Comparison of ENCODE assay signal across 23 mouse cellular contexts in genomic region chr4:141345219-141345618, GRCm38 (mm10). TPM values are rescaled to one million over a fixed set of nuclear protein-coding genes. Genes with fewer than 3 reads are reported as not detected.
"Had no signal": no experiment of that assay in that cellular context is flagged by ENCODE, and none has a peak within 500 bp of the region (broad histone marks: within the 10 kb centered on the region; RNA-seq: fewer than 3 reads in every experiment).

No protein-coding gene starts in this region.

- DNase-seq: lung, adult 2 months; lung, postnatal 14 days; lung, postnatal 36 days; right cerebral cortex, postnatal 14 days; thymus, adult 2 months; thymus, postnatal 25 days; thymus, postnatal 4 days had no signal

- H3K27me3 ChIP-seq: lung, embryonic 15.5 days; midbrain, embryonic 15.5 days; neural tube, embryonic 13.5 days; neural tube, embryonic 15.5 days; stomach, embryonic 15.5 days had no signal

- H3K4me2 ChIP-seq: lung, embryonic 15.5 days; midbrain, embryonic 11.5 days; midbrain, embryonic 13.5 days; midbrain, embryonic 15.5 days; neural tube, embryonic 13.5 days; neural tube, embryonic 15.5 days; stomach, embryonic 15.5 days had no signal

- H3K36me3 ChIP-seq: lung, embryonic 15.5 days; midbrain, embryonic 13.5 days; midbrain, embryonic 15.5 days; neural tube, embryonic 13.5 days; neural tube, embryonic 15.5 days; stomach, embryonic 15.5 days had no signal

- ATAC-seq: lung, postnatal 0 days; midbrain, embryonic 13.5 days; midbrain, embryonic 15.5 days had no signal

- H3K4me3 ChIP-seq: lung, embryonic 15.5 days; megakaryocyte, embryonic 14.5 days; midbrain, embryonic 13.5 days; midbrain, embryonic 15.5 days; neural tube, embryonic 13.5 days; neural tube, embryonic 15.5 days; stomach, embryonic 15.5 days had no signal

RNA-seq across cellular contexts. Expression of gene Fam131c, which starts 22.8 kb away (rescaled TPM):
- total RNA-seq: megakaryocyte progenitor cell, adult 5-6 weeks; monocyte, adult 5-6 weeks had no signal
- polyA plus RNA-seq: macrophage had no signal

RNA-seq across cellular contexts. Expression of gene Epha2, which starts 44.2 kb away (rescaled TPM):
- total RNA-seq: monocyte, adult 5-6 weeks had no signal

RNA-seq across cellular contexts. Expression of gene Clcnka, which starts 53.3 kb away (rescaled TPM):
- total RNA-seq: megakaryocyte progenitor cell, adult 5-6 weeks; midbrain, postnatal 0 days; monocyte, adult 5-6 weeks had no signal
- polyA plus RNA-seq: lung, adult 2 months; macrophage; midbrain, embryonic 11.5 days; midbrain, embryonic 13.5 days; midbrain, embryonic 15.5 days; neural tube, embryonic 11.5 days; neural tube, embryonic 13.5 days; neural tube, embryonic 15.5 days; stomach, postnatal 0 days; urinary bladder, adult 2 months had no signal
